Mouse (Mus musculus) MEL (cell line): ENCODE results near the gene Dnajc30.

ENCODE experiments used
- CTCF ChIP-seq, 3 experiments: IDR thresholded peaks in 2 of 3; conservative IDR thresholded peaks in 1 of 3; 2 replicates each; pipeline ENCODE4 v1.5.1; 2011 to 2012; ENCODE audit warnings: low read length in 3 of 3, low read depth in 2 of 3, mild to moderate bottlenecking in 2 of 3, improper control_type of control experiment in 1 of 3, inconsistent platforms in 1 of 3, mixed read lengths in 1 of 3, moderate library complexity in 1 of 3; ENCODE audit not compliant: control insufficient read depth in 1 of 3, insufficient read depth in 1 of 3, poor library complexity in 1 of 3, severe bottlenecking in 1 of 3
- MAZ ChIP-seq: IDR thresholded peaks from 2 replicates; pipeline ENCODE4 v1.6.1; 2012; ENCODE audit warnings: low read depth, mild to moderate bottlenecking, inconsistent platforms, low read length, improper control_type of control experiment
- MEF2A ChIP-seq: IDR thresholded peaks from 2 replicates; pipeline ENCODE4 v1.6.1; 2014; ENCODE audit warnings: low read depth, mild to moderate bottlenecking, inconsistent platforms, low read length, improper control_type of control experiment; ENCODE audit not compliant: poor library complexity, insufficient replicate concordance, severe bottlenecking; ENCODE audit errors: extremely low read depth
- POLR2A ChIP-seq, 2 experiments: IDR thresholded peaks; 2 replicates each; pipeline ENCODE4 v1.6.1; 2011 to 2012; ENCODE audit warnings: low read length in 2 of 2, mild to moderate bottlenecking in 2 of 2, control low read depth in 1 of 2, improper control_type of control experiment in 1 of 2, low read depth in 1 of 2, moderate library complexity in 1 of 2; ENCODE audit not compliant: control insufficient read depth in 1 of 2, insufficient read depth in 1 of 2, poor library complexity in 1 of 2
- SIN3A ChIP-seq: IDR thresholded peaks from 2 replicates; pipeline ENCODE4 v1.6.1; 2012; ENCODE audit warnings: low read length, improper control_type of control experiment, inconsistent platforms
- TCF12 ChIP-seq: IDR thresholded peaks from 2 replicates; pipeline ENCODE4 v1.6.1; 2014; ENCODE audit warnings: low read depth, mild to moderate bottlenecking, inconsistent platforms, low read length, improper control_type of control experiment, moderate library complexity
- USF2 ChIP-seq, 2 experiments: IDR thresholded peaks; 2 replicates each; pipeline ENCODE4 v1.6.1; 2011 to 2012; ENCODE audit warnings: improper control_type of control experiment in 2 of 2, low read length in 2 of 2, borderline replicate concordance in 1 of 2, inconsistent platforms in 1 of 2, low read depth in 1 of 2, mild to moderate bottlenecking in 1 of 2; ENCODE audit not compliant: insufficient read depth in 1 of 2

DNA sequence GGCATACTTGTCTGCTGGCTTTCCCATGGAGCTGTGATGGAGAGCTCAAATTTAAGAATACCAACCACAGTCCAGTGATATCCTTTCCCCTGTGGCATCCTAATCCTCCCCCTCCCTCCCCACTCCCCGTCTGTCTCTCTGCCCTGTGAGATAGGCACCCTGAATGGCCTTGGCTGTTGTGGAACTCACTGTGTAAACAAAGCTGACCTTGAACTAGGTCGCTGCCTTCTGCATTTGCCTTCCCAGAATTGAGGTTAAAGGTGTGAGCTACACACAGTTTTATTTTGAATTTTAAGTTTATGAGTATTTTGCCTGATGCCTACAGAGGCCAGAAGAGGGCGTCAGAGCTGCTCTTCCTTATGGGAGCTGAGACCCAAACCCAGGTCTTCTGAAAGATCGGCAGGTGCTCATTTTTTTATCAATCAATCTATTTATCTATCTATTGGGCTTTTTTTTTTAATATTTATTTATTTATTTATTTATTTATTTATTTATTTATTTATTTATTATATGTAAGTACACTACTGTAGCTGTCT is 47.7 kb upstream of the Dnajc30 start:
- TF ChIP-seq POLR2A (IDR thresholded peaks at IDR 0.05; ENCODE audit: control insufficient read depth in 1 of 2, insufficient read depth in 1 of 2, low read depth in 1 of 2, low read length in 2 of 2, poor library complexity in 1 of 2) (no peak), TCF12 (no peak), USF2 (IDR thresholded peaks at IDR 0.05; ENCODE audit: borderline replicate concordance in 1 of 2, insufficient read depth in 1 of 2, low read depth in 1 of 2, low read length in 2 of 2) (no peak), CTCF (IDR thresholded peaks at IDR 0.05 in 2 of 3, conservative IDR thresholded peaks at IDR 0.05 in 1 of 3; ENCODE audit: control insufficient read depth in 1 of 3, insufficient read depth in 1 of 3, low read depth in 2 of 3, low read length in 3 of 3, poor library complexity in 1 of 3, severe bottlenecking in 1 of 3) (peak; percentile 26 to 55 (median 40); a peak in 5 of 6 replicates), SIN3A (no peak), MEF2A (no peak), MAZ (no peak)
